Mouse (Mus musculus) brown adipose tissue, adult 24 weeks (tissue): ENCODE measurements around the gene Ipcef1. TPM values are rescaled to one million over a fixed set of nuclear protein-coding genes. Genes with fewer than 3 reads are reported as not detected.

Experiments
- H3K27ac ChIP-seq: fragments of 200-500 bp; replicated peaks from 2 replicates; pipeline ENCODE4 v1.5.1; 2012; ENCODE audit warnings: low read depth, mild to moderate bottlenecking, low read length
- H3K4me1 ChIP-seq: fragments of 200-500 bp; 2 replicates; pipeline ENCODE4 v1.6.1; 2012; ENCODE audit warnings: low read length, mixed read lengths; ENCODE audit not compliant: control insufficient read depth, insufficient read depth, insufficient read length
- H3K4me3 ChIP-seq: fragments of 200-500 bp; 2 replicates; pipeline ENCODE4 v1.5.1; 2012; ENCODE audit warnings: low read depth, mild to moderate bottlenecking, low read length, moderate library complexity; ENCODE audit not compliant: insufficient read depth
- polyA plus RNA-seq: library from polyadenylated mRNA; stranded (reverse); fragments of >200 nt; gene quantifications from 2 replicates; pipeline ENCODE4 v1.2.4, GENCODE M21; 2012; ENCODE audit not compliant: missing spikeins, insufficient read depth, insufficient read length

Ipcef1 gene
- 1.1 TPM in 1 of 2 replicates, not detected in the other for polyA plus RNA-seq

DNA sequence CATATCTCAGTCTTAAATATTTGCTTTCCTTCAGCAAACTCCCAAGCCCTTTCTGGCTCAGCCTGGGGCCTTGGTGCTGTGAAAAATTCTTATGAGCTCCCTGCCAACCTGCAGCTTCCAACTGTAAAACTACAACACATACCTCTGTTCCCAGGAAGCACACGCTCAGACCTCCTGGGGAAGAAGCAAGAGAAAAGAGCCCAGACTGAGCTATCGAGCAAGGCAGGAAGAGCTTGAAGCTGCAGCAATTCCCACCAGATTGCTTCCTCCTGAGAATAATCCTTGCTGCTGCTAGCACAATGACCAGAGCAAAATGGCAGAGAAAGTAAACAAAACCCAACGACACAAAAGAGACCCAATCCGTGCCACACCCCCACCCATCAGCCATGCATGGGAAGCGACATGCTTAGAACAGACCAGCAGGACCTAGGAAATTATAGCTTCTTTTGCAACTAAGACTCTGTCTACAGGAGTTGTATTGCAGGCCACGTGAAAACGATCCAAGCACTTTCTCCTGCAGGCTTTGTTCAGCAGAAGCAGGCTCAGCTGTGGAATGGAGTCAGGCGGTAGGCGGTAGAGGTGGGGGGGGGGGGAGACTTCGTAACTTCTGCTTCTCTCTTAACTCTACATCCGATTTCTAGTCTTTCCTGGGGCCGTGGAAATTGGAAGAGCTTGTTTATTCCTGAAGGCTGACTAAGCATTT is at the start of gene Ipcef1:
TSS of gene Ipcef1 (minus strand) at position 164 of the 703 bp plus-strand sequence.
- Histone ChIP-seq H3K4me3 (no peak within 1 kb of the TSS), H3K4me1 (no peaks in the 10 kb centered on the region), H3K27ac (no peak within 1 kb of the TSS)

DNA sequence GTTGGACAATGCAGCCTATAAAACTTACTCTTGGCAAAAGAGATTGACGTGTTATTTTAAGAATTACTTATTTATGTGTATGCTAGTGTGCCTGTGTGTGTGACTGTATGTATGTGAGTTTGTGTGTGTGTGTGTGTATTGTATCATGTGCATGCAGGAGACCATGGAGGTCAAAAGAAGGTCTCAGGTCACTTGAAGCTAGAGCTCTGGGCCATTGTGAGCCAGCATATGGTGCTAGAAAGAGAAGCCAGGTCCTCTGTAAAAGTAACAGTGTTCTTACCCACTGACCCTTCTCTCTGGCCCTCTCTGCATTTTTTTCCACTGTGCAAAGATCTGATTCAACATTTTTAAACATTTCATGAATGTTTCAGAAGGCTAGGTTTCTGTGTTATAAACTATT is 25.7 kb upstream of the Ipcef1 start:
- no peak overlapping the region for H3K27ac ChIP-seq
- H3K4me3 ChIP-seq: no peak overlapping the region
- no peaks in the 10 kb centered on the region for H3K4me1 ChIP-seq

DNA sequence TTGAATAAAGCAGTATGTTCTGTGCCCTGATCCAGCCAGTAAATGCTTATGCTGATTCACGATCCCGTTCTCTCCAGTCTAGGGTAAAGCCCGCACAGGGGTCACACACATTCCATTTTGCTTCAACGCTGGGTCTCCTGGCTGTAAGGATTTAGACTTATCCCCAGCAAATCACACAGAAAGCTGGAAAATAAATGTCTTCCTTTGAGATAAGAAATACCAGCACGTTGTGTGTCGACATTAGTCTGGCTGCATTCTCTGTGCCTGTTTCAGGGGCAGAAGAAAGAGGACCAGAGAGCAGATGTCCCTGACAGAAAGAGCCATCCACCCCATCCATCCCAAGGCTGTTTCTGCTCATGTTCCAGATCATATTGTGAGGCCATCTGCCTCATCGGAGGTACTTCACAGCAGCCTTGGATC is 25.1 kb upstream of the Ipcef1 start:
- no peak overlapping the region for H3K4me3 ChIP-seq
- no peak overlapping the region for H3K27ac ChIP-seq
- no peaks in the 10 kb centered on the region for H3K4me1 ChIP-seq

DNA sequence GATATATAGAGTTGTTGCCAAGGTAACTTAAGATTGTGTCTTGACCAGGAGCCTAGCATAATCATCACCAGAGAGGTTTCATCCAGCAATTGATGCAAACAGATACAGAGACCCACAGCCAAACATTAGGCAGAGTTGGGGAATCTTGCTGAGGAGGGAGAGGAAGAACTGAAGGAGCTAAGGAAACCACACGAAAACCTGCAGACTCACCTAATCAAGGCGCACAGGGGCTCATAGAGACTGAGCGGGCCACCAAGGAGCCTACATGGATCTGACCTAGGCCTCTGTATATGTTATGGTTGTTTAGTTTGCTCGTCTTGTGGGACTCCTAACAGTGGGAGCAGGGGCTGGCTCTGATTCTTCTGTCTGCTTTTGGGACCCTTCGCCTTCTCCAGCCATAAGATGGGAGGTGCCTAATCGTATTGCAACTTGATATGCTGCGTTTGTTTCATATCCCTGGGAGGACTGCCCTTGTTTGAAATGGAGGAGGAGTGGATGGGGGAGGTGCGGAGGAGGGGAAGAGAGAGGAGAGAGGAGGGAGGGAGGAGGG is 24.5 kb upstream of the Ipcef1 start:
- no peak overlapping the region for H3K27ac ChIP-seq
- H3K4me1 ChIP-seq: no peaks in the 10 kb centered on the region
- no peak overlapping the region for H3K4me3 ChIP-seq

DNA sequence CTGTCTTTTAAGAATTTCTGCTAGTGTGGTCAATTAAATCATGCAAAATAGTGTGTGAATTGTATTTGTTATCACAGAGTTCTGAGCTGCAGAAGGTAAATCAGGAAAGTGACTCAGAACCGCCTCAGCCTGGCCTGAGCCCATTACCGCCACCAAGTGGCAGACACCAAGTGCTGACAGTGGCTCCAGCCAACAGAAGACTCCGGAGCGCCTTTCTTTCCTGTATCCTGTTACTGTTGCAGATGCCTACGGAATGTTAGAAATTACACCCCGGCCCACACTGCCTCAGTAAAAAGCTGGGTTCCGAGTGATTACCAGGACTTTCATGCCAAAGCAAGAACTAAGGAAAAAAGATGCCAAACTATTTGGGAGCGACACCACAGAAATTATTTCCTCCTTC is 23.9 kb upstream of the Ipcef1 start:
- no peaks in the 10 kb centered on the region for H3K4me1 ChIP-seq
- H3K4me3 ChIP-seq: no peak overlapping the region
- H3K27ac ChIP-seq: no peak overlapping the region

- Histone ChIP-seq H3K27ac (no peak overlapping the region), H3K4me1 (no peaks in the 10 kb centered on the region), H3K4me3 (no peak overlapping the region)
Observed at GRCm38 (mm10) chr10:7075661-7076060, 23.4 kb upstream of the Ipcef1 start.

- no peak overlapping the region for H3K27ac ChIP-seq
- H3K4me3 ChIP-seq: no peak overlapping the region
Observed at GRCm38 (mm10) chr10:7074231-7074630, 22.0 kb upstream of the Ipcef1 start.

GRCm38 (mm10) chr10:7070924-7071323 is 18.6 kb upstream of the Ipcef1 start:
- no peak overlapping the region for H3K27ac ChIP-seq
- no peak overlapping the region for H3K4me3 ChIP-seq
- no peaks in the 10 kb centered on the region for H3K4me1 ChIP-seq

More at GRCm38 (mm10) chr10:7074231-7074630, 22.0 kb upstream of the Ipcef1 start:
- no peaks in the 10 kb centered on the region for H3K4me1 ChIP-seq

GRCm38 (mm10) chr10:7070100-7070835 is 18.0 kb upstream of the Ipcef1 start:
- no peaks in the 10 kb centered on the region for H3K4me1 ChIP-seq
- no peak overlapping the region for H3K4me3 ChIP-seq
- H3K27ac ChIP-seq: no peak overlapping the region

- Histone ChIP-seq H3K27ac (no peak overlapping the region), H3K4me3 (no peak overlapping the region)
Observed at GRCm38 (mm10) chr10:7069090-7069489, 16.8 kb upstream of the Ipcef1 start.

GRCm38 (mm10) chr10:7068608-7069007 is 16.3 kb upstream of the Ipcef1 start:
- Histone ChIP-seq H3K27ac (no peak overlapping the region), H3K4me3 (no peak overlapping the region), H3K4me1 (no peaks in the 10 kb centered on the region)

More at GRCm38 (mm10) chr10:7069090-7069489, 16.8 kb upstream of the Ipcef1 start:
- no peaks in the 10 kb centered on the region for H3K4me1 ChIP-seq

GRCm38 (mm10) chr10:7063752-7064457 is 11.6 kb upstream of the Ipcef1 start:
- no peaks in the 10 kb centered on the region for H3K4me1 ChIP-seq
- no peak overlapping the region; the same call in 1 of the 2 replicates for H3K27ac ChIP-seq
- no peak overlapping the region for H3K4me3 ChIP-seq

GRCm38 (mm10) chr10:7062993-7063392 is 10.7 kb upstream of the Ipcef1 start:
- no peaks in the 10 kb centered on the region for H3K4me1 ChIP-seq
- H3K27ac ChIP-seq: no peak overlapping the region
- no peak overlapping the region for H3K4me3 ChIP-seq

DNA sequence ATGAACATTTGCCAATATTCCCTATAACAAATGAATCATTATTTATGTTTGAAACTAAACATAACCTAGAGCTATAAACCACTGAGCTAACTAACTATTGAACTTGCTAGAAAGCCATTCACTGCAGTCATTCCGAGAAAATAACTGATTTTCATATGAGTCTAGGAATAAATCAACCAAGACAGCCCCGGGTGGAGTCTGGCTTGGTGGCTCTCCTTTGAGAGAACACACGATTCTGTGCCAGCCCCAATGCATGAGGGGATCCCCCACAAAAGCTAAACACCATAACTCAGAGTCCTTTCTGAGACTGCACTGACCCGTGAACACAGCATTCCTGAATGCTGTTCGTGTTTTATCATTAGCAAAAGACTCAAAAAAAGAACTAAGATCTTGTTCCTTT is 8.0 kb upstream of the Ipcef1 start:
- no peak overlapping the region for H3K4me3 ChIP-seq
- no peak overlapping the region for H3K27ac ChIP-seq
- no peaks in the 10 kb centered on the region for H3K4me1 ChIP-seq

DNA sequence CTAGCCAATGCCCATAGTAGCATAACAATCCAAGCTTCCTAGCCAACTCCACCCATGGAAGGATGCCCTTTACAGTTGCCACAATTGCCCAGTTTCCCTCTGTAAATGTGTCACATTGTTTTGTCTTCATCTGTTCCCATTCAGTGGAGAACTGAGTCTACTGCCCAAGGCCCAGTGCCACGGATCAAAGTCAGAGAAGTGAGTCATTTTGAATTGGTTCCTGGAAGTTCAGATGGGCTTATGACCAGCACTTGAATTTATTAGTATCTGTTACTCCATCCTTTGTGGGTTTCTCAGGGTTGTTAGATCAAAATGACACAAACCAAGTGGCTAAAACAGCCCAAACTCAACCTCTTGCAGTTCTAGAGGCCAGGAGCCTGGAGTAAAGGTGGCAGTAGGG is 5.3 kb upstream of the Ipcef1 start:
- Histone ChIP-seq H3K27ac (no peak overlapping the region), H3K4me3 (no peak overlapping the region), H3K4me1 (no peaks in the 10 kb centered on the region)
